Mouse (Mus musculus) lung, adult 2 months (tissue): ENCODE measurements around the gene Atp1a3.
"Not testable (repeated sequence)": the region's sequence is repeated elsewhere in the genome, so short reads cannot be mapped to it uniquely, and the experiment has no call there.

Experiments used
- CTCF ChIP-seq: fragments of 200-500 bp; IDR thresholded peaks from 2 replicates; pipeline ENCODE4 v1.5.1; 2011; ENCODE audit warnings: mild to moderate bottlenecking, low read length, control low read depth; ENCODE audit not compliant: insufficient read depth
- POLR2A ChIP-seq: fragments of 200-500 bp; IDR thresholded peaks from 2 replicates; pipeline ENCODE4 v1.6.1; 2011; ENCODE audit warnings: low read depth, mild to moderate bottlenecking, control low read depth, low read length, borderline replicate concordance; ENCODE audit errors: extremely low read depth

- TF ChIP-seq CTCF, POLR2A: not testable (repeated sequence)
These were observed 38.8 kb upstream of the Atp1a3 start for GRCm38 (mm10) chr7:25044599-25044998.
